Mouse (Mus musculus) 3134 (cell line): Measurements from ENCODE around the gene Hs3st3a1.
A peak's percentile ranks its signal among the peaks of the same experiment; 100 is the strongest.

ENCODE experiments used
- DNase-seq: peaks from one replicate; pipeline ENCODE4 v3.0.0-alpha.2; 2011; ENCODE audit warnings: low spot score; ENCODE audit not compliant: insufficient read length; ENCODE audit errors: extremely low read depth

The Hs3st3a1 gene

DNA sequence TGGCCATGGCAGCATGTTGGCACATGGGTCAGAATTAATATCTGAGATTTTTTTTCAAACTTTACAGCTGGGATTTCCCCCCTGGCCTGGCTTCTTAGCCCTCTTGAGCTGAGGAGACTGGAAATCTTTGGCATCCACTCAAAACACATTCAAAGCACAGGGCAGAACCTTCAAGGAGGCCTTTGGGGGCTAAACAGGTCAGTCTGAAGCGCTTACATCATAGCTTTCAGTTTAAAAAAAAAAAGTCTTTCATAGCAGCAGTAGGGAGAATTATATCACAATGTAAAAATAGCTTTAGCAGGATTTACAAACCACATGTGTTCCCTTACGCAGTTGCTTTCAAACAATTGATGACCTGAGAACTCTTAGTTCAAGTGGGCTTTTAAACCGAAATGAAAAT lies 46.3 kb downstream of the Hs3st3a1 start:
- DNase-seq = no peak

DNA sequence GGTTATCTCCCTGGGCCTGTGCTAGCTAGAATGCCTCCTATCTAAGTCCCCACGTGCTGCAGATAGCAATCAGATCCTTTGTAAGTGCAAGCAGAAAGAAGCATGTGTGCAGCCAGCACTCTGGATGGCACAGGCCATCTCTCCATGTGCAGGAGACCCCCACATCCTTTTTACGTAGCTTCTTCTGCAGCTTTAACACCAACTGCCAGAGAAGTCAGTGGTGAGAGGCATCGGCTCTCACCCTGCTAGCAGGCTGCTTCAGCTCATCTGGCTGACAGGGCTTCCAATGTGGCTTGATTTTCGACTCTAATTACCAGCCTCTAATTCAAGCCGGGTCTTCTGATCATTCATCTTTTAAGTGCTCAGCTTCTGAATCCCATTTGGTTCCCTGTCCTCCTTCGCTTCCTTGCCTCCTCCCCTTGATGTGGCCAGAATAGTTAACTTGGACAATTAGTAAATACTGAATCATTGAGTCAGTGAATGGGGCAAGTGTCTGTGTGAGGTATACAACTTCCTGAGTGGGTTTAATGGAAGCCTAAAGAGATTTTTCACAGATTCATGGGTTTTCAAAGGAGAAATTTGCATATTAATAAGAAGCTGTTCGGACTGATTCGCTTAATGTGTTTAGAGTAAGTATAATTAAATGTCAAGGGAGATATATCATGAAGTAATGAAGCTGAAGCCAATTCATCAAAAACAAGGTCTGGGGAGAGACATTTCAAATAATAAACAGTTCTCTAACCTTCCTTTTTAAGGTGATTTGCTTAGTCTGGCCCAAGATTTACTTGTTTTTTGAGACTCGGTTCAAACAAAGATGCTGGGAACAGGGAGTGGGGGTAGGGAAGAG lies 54.7 kb downstream of the Hs3st3a1 start:
- no peak for DNase-seq

DNA sequence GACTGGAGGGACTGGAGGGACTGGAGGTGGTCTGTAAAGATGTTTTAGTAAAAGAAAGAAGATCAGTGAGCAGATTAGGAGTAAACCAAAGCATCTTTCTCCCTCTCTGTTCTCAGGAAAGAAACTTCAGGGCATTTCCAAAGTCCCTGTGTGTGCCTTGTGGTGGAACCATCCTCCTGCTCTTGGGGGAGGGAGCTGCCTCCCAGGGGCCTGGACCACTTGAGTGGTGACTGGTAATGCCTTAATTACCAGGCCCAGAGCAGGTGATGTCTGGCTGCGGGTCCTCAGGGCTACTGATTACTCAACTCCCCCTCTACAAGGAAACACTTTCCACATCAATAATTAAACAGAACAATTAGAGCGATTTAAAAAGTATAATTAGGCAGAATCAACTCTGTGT lies 59.3 kb downstream of the Hs3st3a1 start:
- no peak for DNase-seq

DNA sequence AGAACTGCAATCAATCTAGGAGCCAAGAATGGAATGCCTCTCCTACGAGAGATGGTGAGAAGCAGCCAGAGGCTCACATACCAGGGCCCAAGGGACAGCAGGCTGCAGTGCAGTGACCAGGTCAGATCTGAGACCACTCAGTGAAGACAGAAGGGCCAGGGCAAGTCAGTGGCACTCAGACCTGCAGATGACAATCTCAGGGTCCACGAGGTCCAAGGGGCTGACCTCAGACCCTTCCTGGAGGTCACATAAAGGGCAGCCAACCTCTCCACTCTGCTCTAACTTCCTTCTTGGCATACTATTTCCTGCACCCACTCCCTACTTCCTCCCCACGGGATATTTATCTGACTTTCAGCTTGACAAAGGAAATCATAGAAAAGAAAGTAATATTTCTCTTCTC lies 60.8 kb downstream of the Hs3st3a1 start:
- DNase-seq = no peak

DNA sequence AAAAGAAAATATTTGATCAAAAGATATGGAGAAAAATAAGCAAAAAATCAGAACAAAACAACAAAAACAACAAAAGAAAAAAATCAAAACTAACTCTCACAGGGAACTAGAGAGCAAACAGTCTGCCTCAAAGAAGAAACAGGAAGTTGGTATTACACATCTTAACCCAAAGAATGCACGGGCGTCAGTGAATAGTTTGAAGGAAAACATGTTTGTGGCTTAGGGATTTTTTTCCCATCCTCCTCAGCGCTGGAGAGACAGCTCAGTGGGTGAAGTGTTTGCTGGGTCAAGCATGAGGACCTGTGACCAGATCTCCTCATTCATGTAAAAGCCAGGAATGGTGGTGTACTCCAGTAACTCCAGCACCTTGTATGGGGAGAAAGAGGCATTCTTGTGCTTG lies 61.5 kb downstream of the Hs3st3a1 start:
- DNase-seq = no peak

DNA sequence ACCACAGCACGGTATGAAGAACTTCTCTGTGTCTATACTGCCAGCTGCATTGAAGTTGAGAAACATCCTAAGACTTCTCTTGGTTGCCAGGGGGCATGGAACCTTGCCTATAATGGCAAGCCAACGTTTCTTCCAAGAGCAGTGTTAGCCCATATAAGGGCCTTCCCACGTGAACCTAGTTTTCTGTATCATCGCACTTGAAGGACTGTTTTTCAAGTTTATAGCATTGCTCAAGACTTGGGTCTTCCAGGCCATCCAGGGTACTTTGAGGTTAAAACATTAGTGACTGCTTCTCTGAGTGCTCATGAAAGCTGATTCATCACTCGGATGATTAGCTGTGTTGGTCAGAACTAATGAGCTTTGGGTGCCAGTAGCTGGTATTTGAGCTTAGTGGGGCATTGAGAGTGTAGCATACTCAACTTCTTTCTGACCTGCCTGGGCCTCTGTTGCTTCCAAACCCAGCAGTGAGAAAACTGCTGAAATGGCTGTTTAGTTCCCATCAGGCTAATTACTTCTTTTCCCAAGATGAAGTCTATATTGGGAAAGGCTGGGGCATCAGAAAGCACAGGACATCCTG lies 65.5 kb downstream of the Hs3st3a1 start:
- DNase-seq = no peak

DNA sequence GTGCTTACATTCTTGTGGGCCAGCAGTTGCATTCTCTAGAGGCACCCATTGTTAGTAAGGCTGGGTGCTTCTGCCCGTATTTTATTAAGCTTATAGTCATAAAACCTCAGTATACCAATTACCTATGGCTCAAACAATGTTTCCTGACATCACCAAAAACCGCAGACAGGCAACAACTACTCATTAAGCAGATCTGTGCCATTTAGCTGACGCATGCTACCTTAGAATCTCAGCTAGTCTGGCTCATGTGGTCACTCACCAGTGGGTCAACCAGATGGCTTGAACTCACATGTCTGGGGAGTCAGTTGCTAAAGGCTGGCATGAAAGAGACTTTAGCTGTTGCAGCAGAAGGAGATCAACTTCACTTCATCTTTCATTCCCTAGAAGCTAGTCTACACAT lies 67.9 kb downstream of the Hs3st3a1 start:
- peak; percentile 50 for DNase-seq

DNA sequence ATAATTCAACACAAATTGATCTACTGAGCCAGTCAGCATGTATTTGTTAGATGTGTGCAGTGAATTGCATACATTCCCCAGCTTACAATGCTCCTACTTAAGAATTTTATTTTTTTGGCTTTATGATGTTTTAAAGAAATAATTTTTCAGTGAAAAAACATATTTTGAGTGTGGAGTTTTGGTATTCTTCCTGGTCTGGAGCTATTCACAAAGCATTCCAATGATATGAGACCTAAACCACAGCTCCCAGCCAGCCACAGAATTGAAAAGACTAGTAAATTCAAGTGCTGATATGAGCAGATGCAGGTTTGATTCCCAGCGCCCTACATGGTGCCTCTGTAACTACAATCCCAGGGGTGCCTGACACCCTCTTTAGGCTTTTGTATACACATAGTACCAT lies 70.8 kb downstream of the Hs3st3a1 start:
- no peak for DNase-seq

DNA sequence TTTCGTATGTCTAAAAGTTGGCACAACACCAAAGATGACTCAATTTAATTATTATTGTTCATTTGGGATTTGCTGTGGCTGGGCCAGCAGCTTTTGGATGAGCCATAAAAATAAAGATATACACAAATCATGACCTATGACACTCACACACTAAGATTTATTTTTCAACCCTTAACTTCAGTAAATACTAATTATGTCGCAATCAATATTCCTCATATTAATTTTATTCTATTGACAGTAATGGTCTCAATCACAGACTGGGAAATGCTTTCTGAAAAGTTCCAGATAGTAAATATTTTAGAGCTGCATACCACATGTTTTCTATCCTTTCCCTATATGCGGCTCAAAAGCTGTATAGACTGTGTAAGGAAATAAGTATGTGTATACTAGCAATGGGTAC lies 71.9 kb downstream of the Hs3st3a1 start:
- DNase-seq = no peak

DNA sequence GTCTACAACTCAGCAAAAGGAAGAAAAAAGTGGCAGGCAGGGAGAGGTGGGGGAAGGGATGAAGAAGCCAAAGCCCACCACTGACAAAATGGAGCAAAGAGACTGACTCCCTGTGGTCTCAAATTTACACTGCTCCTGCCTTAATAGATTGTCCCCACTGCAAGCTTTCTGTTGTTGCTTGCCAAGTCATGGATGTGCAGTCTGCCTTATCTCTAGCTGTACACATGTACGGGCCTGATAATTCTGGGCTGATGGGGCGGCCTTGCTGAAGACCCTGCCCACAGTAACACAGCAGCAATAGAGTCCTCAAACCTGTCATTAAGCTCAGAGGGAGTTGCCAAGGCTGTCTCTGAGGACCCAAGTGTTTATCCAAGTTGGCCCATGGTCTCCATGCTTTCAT lies 74.0 kb downstream of the Hs3st3a1 start:
- no peak for DNase-seq

DNA sequence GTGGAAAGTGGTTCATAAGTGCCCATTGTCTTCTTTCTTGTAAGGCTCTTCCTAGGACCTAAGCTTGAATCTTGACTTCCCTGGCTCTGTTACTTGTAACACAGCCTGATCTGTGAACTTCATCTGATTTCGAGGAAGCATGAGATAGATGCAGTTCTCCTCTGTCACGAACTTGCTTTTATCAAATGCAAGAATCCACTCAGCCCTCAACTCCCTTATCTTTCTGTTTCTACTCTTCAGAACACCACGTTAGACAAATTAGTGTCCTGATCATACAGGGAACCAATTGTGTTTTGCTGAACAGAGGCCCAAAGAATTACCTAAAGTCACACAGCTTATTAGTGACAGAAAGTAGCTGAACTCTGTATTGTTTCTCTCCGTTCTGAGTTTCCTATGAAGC lies 77.2 kb downstream of the Hs3st3a1 start:
- DNase-seq = no peak

DNA sequence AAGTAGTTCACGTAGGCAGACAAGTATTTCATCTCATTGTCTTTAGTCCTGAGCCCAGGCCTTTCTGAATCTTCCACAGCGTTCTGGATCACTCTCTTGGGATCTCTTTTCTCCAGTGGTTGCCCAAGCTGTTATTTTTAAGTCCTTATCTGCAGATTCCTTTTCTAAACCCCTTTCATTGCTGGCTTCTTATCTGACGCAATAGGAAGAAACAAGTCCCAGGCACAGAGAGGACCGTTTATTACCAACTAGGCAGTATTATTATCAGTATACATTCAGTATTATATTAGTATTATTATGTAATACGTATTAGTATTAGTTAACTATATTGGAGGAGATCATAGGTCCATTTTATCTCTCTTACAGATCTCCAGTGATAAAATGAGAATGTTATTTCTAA lies 78.3 kb downstream of the Hs3st3a1 start:
- no peak for DNase-seq

DNA sequence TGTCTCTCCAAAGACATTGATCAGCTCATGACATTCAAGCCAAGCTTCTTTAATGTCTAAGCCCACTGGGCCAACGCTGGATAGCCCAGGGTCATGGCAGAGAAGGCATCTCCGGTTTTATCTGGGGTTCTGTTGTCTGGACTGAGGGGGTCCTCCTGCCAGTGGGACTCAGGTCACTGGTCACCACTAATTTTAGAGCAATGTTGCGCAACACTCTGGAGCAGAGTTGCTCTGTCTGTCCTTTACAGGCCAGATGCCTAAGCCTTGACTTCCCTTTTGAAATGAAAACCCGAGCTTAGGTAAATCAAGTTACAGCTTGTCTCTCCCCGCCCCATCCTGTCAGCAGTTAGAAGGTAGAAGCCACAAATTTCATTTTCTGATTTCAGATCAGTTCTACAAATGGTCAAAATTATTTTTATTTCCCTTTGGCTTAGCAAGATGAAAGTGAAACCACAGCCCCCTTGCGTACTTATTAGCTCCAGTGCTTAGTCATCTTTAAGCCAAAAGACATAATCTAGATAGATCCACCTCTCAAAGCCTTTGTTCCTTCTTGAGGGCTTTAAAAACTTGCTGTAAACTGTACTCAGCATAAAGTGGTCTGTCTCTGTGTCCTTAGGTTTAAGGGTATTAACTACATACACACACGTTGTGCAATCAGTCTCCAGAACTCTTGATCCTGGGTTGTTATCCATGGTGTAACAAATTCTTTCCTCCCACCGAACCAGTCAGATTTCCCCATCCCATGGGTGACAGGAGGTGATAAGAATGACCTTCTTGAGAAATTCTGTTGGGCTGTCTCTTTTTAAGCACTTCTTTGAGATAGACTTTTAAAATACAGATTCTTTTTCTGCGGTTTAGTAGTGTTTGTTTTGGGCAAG lies 81.8 kb downstream of the Hs3st3a1 start:
- no peak for DNase-seq

DNA sequence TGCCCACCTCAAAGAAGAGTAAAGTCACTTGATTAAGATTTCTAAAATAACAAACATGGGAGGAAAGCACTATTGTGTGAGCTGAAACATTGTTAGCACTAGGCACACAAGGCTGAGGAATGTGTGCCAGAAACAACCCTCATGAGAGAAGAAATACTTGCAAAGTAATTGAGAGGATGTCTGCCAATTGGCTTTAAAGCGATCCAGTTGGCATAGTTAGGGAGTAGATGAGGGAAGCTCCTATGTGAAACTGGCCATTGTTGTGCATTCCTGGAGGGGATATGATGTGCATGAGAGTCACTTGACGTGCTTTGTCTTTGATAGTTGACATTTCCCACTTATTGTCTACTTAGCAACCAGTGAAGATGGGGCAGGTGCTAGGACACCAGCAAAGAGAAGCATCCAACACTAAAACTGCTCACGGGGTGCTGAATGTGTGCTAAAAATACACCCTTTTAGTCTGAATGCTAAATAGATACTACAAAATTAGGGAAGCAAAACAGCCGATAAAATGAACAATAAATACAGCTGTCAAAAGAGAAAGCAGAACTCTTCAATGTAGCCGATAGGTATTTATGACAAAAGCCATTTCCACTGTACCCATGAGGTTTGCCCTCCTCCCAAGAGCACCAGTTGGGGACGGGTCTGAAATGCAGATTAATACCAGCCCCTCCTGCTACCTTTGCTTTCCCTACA lies 83.2 kb downstream of the Hs3st3a1 start:
- no peak for DNase-seq

DNA sequence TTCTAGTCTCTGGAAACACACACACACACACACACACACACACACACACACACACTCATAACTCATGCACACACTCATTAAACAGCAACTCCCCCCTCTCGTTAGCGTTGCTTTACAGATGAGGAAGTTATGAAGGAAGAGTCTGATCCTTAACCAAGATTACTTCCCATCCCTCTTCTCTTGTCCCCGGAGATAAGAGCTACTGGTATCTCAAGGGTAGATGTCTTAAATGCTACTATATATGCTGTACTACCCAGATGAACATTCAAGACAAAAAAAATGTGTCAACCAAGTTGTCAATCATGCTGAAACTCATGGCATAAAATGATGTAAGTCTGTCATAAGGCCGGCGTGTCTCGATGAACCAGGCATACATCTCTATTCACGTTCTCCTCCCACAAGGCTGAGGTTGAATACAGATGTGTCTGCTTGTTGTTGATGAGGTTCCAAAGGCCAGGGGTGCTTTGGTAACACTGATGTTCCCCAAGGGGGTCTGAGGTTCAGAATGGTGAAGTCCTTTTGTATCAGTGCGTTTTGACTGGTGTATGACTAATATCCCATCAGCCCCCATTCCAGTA lies 89.0 kb downstream of the Hs3st3a1 start:
- DNase-seq = no peak

DNA sequence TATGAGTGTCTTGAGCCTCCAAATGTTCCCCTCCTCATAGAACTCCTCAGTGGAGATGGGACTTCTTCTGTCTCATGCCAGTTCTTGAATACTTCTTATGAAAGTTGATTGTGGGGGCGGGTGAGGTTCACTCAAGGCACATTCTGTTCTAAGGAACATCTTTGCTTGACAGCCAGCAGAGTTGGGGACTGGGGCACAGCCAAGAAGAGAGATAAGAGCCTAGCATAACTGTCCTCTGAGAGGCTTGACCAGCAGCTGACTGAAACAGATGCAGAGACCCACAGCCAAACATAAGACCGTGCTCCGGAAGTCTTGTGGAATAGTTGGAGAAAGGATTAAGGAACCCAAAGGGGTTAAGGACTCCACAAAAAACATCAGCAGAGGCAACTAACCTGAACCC lies 102.1 kb downstream of the Hs3st3a1 start:
- no peak for DNase-seq

DNA sequence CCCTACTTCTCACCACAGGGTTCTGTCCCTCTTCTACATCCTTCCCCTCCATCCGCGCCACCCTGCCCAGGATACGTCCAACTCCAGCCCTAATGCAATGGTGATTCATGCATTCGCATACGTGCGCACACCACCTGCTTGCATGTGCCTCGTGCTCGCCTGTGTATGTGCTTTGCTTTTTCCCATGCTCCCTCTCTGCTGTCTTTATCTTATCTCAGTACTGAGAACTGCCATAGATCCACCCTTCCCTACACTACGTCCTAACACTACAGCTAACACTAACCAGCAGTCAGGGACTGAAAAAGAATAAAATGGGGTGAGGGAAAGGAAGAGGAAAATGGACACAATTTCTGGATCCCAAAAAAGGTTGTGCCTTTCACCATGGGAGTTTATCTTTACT lies 106.7 kb downstream of the Hs3st3a1 start:
- DNase-seq = no peak

DNA sequence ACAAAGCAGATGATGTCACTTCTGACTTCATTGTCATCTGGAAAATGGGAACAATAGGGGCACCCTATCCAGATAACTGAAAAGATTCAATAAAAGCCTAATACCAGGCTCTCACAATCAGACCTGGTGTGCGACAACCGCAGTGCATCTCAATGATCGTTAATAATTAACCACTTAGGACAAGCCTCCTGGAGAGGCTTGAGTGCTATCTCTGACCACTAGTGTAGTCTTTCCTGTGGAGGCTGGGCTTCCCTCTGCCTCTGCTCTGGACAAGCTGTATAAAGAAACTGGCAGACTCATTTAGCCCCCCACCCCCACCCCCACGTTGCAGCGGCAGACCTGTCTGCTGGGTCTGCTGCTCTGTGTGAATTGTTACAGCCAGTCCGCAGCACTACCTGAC lies 107.2 kb downstream of the Hs3st3a1 start:
- DNase-seq = no peak

DNA sequence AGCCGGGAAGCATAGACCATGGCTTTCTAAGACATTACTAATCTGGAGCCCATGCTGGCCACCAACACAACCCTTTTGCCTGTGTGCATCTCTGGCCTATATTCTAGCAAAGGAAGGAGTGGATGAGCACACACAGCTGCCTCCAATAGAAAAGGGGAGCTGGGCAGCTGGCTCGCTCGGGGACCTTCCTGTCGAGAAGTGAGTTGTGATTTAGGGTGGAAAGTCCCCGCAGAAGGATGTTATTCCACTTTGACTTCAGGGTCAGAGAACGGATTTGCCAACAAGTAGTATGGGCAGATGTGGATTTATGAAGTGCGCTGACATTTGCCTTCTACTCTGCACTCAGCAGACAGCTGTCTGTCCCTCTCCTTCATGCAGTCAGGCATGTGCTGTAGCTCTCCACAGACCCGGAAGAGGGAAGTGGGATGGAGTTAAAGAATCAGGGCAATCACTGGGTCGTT lies 108.1 kb downstream of the Hs3st3a1 start:
- DNase-seq = no peak

DNA sequence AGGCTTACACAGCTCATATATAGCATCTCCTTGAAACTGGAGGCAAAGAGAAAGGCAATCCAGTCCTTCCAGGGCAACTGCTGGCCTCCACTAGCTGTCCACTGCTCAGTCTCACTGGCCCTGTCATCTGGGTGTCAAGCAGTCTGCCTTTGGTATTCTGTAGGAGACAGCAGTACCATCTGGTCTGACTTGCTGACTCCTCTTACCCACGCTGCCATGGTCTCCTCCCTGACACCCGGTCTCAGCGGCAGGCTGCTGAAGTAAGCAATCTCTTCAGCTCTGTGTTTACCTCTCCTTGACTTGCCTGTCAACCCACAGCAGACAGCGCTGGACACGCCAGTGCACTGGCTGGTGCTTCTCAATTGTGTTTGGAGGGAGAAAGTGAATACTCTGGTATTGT lies 109.1 kb downstream of the Hs3st3a1 start:
- no peak for DNase-seq

DNA sequence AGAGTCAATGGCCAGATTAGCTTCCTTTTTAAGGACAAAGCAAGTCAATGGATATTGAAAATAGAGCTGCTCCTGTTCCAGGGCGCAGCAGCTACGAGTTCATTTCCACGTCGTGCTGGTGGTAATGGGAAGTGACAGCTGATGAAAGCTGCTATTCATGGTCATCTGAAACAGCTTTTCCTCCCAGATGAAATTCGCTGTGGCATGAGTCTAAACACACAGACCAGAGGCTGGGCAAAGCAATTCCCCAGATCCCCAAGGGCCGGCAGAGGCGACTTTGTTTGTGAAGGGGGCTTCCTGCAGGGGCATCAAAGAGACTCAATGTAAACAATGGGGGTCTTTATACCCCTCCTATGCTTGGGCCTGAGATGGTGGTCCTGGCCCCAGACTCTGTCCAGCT lies 114.2 kb downstream of the Hs3st3a1 start:
- no peak for DNase-seq
